Mouse (Mus musculus): ENCODE data around the gene Dgkz.

Dgkz gene

GRCm38 (mm10) chr2:91960459-91960858 lies 15.2 kb downstream of the Dgkz start:
- no peak for DNase-seq (ENCODE audit: low spot score)

GRCm38 (mm10) chr2:91959544-91960410 lies 15.9 kb downstream of the Dgkz start:
- no peak for DNase-seq (ENCODE audit: low spot score)

GRCm38 (mm10) chr2:91958701-91959457 lies 16.8 kb downstream of the Dgkz start:
- no peak for DNase-seq (ENCODE audit: low spot score)

GRCm38 (mm10) chr2:91958049-91958448 lies 17.6 kb downstream of the Dgkz start:
- DNase-seq (ENCODE audit: low spot score): no peak

GRCm38 (mm10) chr2:91957096-91957495 lies 18.6 kb downstream of the Dgkz start:
- no peak for DNase-seq (ENCODE audit: low spot score)

- DNase-seq (ENCODE audit: low spot score): no peak
Observed at GRCm38 (mm10) chr2:91955875-91956274, 19.8 kb downstream of the Dgkz start.

GRCm38 (mm10) chr2:91955121-91955591 lies 20.5 kb downstream of the Dgkz start:
- DNase-seq (ENCODE audit: low spot score): no peak

GRCm38 (mm10) chr2:91953825-91954224 lies 21.8 kb downstream of the Dgkz start:
- peak; percentile 84 for DNase-seq (ENCODE audit: low spot score)

GRCm38 (mm10) chr2:91950275-91951085 lies 25.2 kb downstream of the Dgkz start:
- DNase-seq (ENCODE audit: low spot score): peak; percentile 54

- no peak for DNase-seq (ENCODE audit: low spot score)
Observed at GRCm38 (mm10) chr2:91949411-91950274, 26.0 kb downstream of the Dgkz start.

GRCm38 (mm10) chr2:91948792-91949241 lies 26.8 kb downstream of the Dgkz start:
- no peak for DNase-seq (ENCODE audit: low spot score)

- no peak for DNase-seq (ENCODE audit: low spot score)
Observed at GRCm38 (mm10) chr2:91948151-91948509, 27.5 kb downstream of the Dgkz start.

GRCm38 (mm10) chr2:91947397-91948150 lies 28.1 kb downstream of the Dgkz start:
- no peak for DNase-seq (ENCODE audit: low spot score)

GRCm38 (mm10) chr2:91946836-91947235 lies 28.8 kb downstream of the Dgkz start:
- DNase-seq (ENCODE audit: low spot score): no peak

- no peak for DNase-seq (ENCODE audit: low spot score)
Observed at GRCm38 (mm10) chr2:91945483-91945882, 30.2 kb downstream of the Dgkz start, which contains the start of gene Gm9821. Gene Gm9821 (plus strand): TSS chr2:91945703.

GRCm38 (mm10) chr2:91944170-91944950 lies 31.3 kb downstream of the Dgkz start:
- peak; percentile 66 for DNase-seq (ENCODE audit: low spot score)

- no peak for DNase-seq (ENCODE audit: low spot score)
Observed at GRCm38 (mm10) chr2:91942356-91942755, 33.3 kb downstream of the Dgkz start.

- DNase-seq (ENCODE audit: low spot score): no peak
Observed at GRCm38 (mm10) chr2:91939303-91939935, 36.2 kb downstream of the Dgkz start.

- DNase-seq (ENCODE audit: low spot score): no peak
Observed at GRCm38 (mm10) chr2:91936154-91936553, 39.5 kb downstream of the Dgkz start.

Data from yolk sac, embryonic 10.5 days (tissue).